Mouse (Mus musculus) ES-Bruce4 (cell line): Measurements from ENCODE around the gene Slmap. TPM values are rescaled to one million over a fixed set of nuclear protein-coding genes. Genes with fewer than 3 reads are reported as not detected.
A peak's percentile ranks its signal among the peaks of the same experiment; 100 is the strongest.

Experiments
- H3K27ac ChIP-seq: 2 replicates; pipeline ENCODE4 v1.5.1; 2012; ENCODE audit warnings: low read length, inconsistent platforms; ENCODE audit not compliant: insufficient read depth
- H3K27me3 ChIP-seq: 2 replicates; pipeline ENCODE4 v1.6.1; 2012; ENCODE audit warnings: mild to moderate bottlenecking, low read length, inconsistent platforms; ENCODE audit not compliant: control insufficient read depth, poor library complexity, insufficient read depth, severe bottlenecking
- H3K36me3 ChIP-seq: 2 replicates; pipeline ENCODE4 v1.6.1; 2012; ENCODE audit warnings: inconsistent platforms, mild to moderate bottlenecking, low read length, moderate library complexity; ENCODE audit not compliant: control insufficient read depth, poor library complexity, insufficient read depth, severe bottlenecking
- H3K4me1 ChIP-seq: one replicate; pipeline ENCODE4 v1.8.1; 2011; ENCODE audit warnings: low read length; ENCODE audit not compliant: control insufficient read depth, insufficient read depth
- H3K4me3 ChIP-seq: 2 replicates; pipeline ENCODE4 v1.5.1; 2011; ENCODE audit warnings: low read depth, mild to moderate bottlenecking, low read length
- H3K9ac ChIP-seq: 2 replicates; pipeline ENCODE4 v1.6.1; 2012; ENCODE audit warnings: low read depth, mild to moderate bottlenecking, inconsistent platforms; ENCODE audit not compliant: poor library complexity, severe bottlenecking
- H3K9me3 ChIP-seq: replicated peaks from 2 replicates; pipeline ENCODE4 v1.6.1; 2012; ENCODE audit warnings: mild to moderate bottlenecking, low read length, inconsistent platforms; ENCODE audit not compliant: control insufficient read depth, poor library complexity, insufficient read depth, severe bottlenecking
- CTCF ChIP-seq: IDR thresholded peaks from one replicate; pipeline ENCODE4 v1.8.1; 2011; ENCODE audit warnings: low read depth, low read length
- EP300 ChIP-seq: IDR thresholded peaks from 2 replicates; pipeline ENCODE4 v1.6.1; 2011; ENCODE audit warnings: low read depth, low read length; ENCODE audit not compliant: insufficient read depth
- POLR2A ChIP-seq: IDR thresholded peaks from one replicate; pipeline ENCODE4 v1.8.1; 2011; ENCODE audit warnings: low read length; ENCODE audit not compliant: insufficient read depth
- polyA plus RNA-seq: library from polyadenylated mRNA; stranded (reverse); fragments of >200 nt; gene quantifications from 2 replicates; pipeline ENCODE4 v1.2.4, GENCODE M21; 2011; ENCODE audit warnings: low read depth; ENCODE audit not compliant: missing spikeins, insufficient read depth, insufficient read length

Slmap gene
- polyA plus RNA-seq, 1 experiment: 145 TPM

GRCm38 (mm10) chr14:26510545-26510944 is 24.2 kb downstream of the Slmap start:
- Histone ChIP-seq H3K27ac (no peak overlapping the region), H3K27me3 (no peaks in the 10 kb centered on the region), H3K4me1 (no peaks in the 10 kb centered on the region), H3K36me3 (no peaks in the 10 kb centered on the region), H3K9ac (no peak overlapping the region), H3K4me3 (no peak overlapping the region), H3K9me3 (no peaks in the 10 kb centered on the region)
- TF ChIP-seq CTCF: no peak
- no peak for TF ChIP-seq POLR2A
- no peak for TF ChIP-seq EP300

GRCm38 (mm10) chr14:26508150-26508549 is 26.6 kb downstream of the Slmap start:
- no peaks in the 10 kb centered on the region for H3K4me1 ChIP-seq
- no peaks in the 10 kb centered on the region for H3K9me3 ChIP-seq
- H3K4me3 ChIP-seq: no peak overlapping the region
- no peaks in the 10 kb centered on the region for H3K36me3 ChIP-seq
- H3K27me3 ChIP-seq: no peaks in the 10 kb centered on the region
- no peak overlapping the region for H3K9ac ChIP-seq
- TF ChIP-seq CTCF (no peak), EP300 (no peak), POLR2A (no peak)
- no peak overlapping the region for H3K27ac ChIP-seq

DNA sequence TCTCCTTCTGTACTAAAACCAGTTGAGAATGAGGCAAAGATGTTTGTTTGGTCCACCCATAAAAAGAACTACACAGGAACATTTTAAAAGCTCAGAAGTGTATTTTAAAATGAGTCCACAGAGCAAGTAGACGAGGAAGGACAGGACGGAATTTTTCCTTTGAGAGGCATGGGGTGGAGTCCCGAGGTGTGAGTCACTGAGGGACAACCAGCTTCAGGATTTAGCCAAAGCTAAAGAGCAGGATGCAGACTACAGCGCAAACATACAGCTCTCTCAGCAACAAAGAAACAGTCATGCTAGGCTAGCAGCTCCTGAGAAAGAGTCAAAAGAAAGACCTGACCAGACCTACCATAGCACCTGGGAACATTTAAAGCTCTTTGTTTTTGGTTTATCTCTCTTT is 27.4 kb downstream of the Slmap start:
- H3K27ac ChIP-seq: no peak overlapping the region
- H3K9me3 ChIP-seq: no peaks in the 10 kb centered on the region
- no peaks in the 10 kb centered on the region for H3K27me3 ChIP-seq
- TF ChIP-seq POLR2A (no peak), EP300 (no peak), CTCF (no peak)
- H3K36me3 ChIP-seq: no peaks in the 10 kb centered on the region
- no peaks in the 10 kb centered on the region for H3K4me1 ChIP-seq
- H3K4me3 ChIP-seq: no peak overlapping the region
- no peak overlapping the region for H3K9ac ChIP-seq

DNA sequence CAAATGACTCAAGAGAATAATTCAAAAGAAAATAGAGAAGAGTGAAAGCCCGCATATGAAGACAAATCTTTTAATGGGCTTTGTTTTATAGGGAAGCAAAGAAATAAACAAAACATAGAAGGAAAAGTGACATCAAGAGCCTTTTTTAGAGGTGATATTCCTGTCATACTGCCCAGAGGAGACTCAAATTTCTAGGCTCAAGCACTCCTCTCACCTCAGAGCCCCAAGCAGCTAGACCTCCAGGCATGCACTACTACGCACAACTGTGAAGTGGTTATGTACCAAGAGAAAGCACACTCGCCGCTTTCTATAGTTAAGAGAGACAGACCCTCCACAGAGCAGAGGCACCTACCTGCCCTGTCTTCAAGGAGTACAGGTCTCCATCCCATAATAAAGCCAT is 30.2 kb downstream of the Slmap start:
- Histone ChIP-seq H3K9ac (no peak overlapping the region), H3K9me3 (no peaks in the 10 kb centered on the region), H3K4me1 (no peaks in the 10 kb centered on the region), H3K36me3 (no peaks in the 10 kb centered on the region), H3K27ac (no peak overlapping the region), H3K27me3 (no peaks in the 10 kb centered on the region), H3K4me3 (no peak overlapping the region)
- TF ChIP-seq CTCF (no peak), POLR2A (no peak), EP300 (no peak)

DNA sequence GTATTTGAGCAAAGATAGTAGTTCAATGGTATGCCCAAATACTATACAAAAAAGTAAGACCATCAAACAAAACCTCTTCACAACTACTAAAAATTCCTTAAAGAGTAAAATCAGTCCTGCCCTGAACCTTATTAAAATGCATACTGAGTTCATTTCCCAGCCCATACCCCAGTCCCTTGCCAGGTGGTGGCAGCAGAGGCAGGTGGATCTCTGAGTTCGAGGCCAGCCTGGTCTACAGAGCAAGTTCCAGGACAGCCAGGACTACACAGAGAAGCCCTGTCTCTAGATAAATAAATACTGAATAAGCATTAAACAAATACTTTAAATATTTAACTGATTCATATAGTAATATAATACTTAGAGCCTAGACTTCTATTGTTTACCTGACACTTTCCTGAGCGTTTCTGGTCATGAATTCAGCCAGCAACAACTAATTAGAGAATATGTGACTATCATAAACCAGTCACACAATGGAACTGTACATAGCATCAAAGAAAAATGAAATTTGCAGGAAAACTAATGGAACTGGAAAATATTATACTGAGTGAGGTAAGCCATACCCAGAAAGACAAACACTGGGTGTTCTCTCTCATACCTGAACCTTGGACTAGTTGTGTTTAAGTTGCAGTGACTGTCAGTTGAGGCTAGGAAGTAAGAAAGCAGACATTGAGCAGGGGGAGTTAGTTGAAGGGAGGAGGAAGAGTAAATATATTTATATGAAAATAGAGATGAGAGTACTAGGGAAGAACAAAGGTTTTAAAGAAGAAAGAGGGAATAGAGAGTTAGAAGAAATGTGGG is 34.4 kb downstream of the Slmap start:
- Histone ChIP-seq H3K36me3 (no peaks in the 10 kb centered on the region), H3K27ac (no peak overlapping the region), H3K9me3 (no peaks in the 10 kb centered on the region), H3K9ac (no peak overlapping the region), H3K27me3 (no peaks in the 10 kb centered on the region), H3K4me3 (no peak overlapping the region), H3K4me1 (no peaks in the 10 kb centered on the region)
- TF ChIP-seq EP300 (no peak), POLR2A (no peak), CTCF (peak; percentile 2)

GRCm38 (mm10) chr14:26495021-26495420 is 39.7 kb downstream of the Slmap start:
- Histone ChIP-seq H3K27me3 (no peaks in the 10 kb centered on the region), H3K4me1 (no peaks in the 10 kb centered on the region), H3K9ac (no peak overlapping the region), H3K27ac (no peak overlapping the region), H3K36me3 (no peaks in the 10 kb centered on the region), H3K4me3 (no peak overlapping the region), H3K9me3 (no peaks in the 10 kb centered on the region)
- TF ChIP-seq POLR2A (no peak), CTCF (no peak), EP300 (no peak)
